Mouse (Mus musculus): ENCODE results near the gene Gpa33.

Gpa33 gene

GRCm38 (mm10) chr1:166167405-166167804 lies 37.4 kb downstream of the Gpa33 start:
- no peak for DNase-seq

DNA sequence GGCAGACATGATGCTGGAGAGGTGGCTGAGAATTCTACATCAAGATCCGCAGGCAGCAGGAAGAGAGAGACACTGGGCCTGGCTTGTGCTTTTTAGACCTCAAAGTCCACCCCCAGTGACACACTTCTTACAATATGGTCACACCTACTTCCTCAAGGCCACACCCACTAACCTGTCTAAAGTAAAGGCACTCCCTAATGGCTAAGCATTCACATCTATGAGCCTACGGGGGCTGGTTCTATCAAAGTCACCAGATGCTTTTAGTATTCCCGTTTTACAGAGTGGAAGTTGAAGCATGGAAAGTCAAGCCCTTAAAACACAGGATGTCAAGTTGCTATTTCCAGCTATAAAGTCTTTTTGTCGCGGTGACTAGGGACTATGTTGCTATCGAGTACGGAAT lies 38.0 kb downstream of the Gpa33 start:
- no peak for DNase-seq

GRCm38 (mm10) chr1:166169713-166170112 lies 39.7 kb downstream of the Gpa33 start:
- no peak for DNase-seq

DNA sequence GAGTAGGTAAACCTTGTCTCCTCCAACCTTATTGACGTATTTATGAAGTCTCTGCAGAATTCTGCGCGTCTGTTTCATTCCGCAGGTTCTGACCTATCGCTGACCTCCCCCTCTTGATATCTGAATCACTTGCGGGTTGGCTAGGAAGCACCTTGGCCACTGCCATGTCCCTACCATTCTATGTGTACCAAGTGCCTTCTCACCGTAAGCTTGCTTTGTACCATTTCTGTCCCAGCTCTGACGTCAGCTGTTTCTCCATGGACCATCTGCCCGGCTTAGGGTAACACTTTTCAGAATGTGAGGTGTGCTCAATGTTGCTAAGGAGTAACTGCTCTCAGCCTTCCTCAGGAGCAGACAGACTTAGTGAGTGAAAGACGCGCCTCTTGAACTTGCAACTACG lies 40.8 kb downstream of the Gpa33 start:
- no peak for DNase-seq

DNA sequence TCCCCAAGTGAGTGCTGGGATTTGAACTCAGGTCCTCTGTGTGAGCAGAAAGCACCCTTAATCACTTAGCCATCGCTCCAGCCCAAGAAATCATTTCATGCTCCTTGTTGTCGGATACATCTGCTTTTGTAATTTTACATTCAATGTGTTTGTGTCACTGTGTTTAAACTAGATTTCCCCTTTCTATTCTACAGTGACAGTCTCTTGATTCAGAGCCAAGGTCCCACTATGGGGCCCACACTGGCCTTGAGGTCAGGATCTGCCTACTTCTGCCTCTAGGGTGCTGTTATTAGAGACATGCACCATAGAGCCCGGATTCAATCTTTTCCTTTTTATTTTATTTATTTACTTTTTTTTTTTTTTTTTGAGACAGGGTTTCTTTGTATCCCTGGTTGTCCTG lies 43.0 kb downstream of the Gpa33 start:
- no peak for DNase-seq

DNA sequence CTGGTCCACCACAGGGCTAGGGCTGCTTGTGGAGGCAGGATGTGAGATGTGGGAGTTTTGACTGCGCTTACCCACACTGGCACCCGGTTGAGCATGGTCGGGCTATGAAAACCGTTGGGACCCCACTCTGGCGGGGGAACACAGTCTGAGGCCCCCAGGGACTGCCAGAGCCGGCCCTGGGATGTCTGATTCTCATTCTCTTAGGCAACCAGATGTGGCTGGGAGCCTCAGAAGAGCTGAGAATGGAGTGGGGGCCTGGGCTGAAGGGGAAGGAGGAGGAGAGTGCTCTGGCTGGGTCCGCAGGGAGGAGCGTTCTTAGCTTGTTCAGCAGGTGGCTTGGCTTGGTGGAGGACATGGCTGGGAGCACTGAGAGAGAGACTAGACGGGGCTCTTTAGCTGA lies 43.6 kb downstream of the Gpa33 start:
- no peak for DNase-seq

- no peak for DNase-seq
Measured at GRCm38 (mm10) chr1:166181510-166181909, 51.5 kb downstream of the Gpa33 start.

- DNase-seq: no peak
Measured at GRCm38 (mm10) chr1:166182952-166183627, 53.1 kb downstream of the Gpa33 start.

GRCm38 (mm10) chr1:166184391-166185229 lies 54.6 kb downstream of the Gpa33 start:
- DNase-seq: no peak

DNA sequence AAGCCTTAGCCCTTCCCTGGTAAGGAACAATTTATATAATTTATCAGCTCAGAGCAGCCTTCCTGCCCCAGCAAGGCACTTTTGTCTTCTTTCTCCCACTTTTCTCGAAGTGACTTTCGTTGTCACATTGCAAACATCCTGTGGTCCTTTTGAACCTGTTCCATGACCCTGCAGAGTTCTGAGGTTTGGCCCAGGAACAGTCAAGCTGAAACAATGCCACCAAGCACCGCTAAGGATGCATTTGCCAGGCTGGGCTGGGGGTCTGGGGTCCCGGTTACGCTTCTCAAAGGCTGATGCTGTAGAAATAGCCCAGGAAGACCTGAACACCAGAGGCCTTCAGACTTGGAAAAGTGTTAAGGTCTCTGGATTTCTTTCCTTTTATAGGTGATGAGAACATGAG lies 55.3 kb downstream of the Gpa33 start:
- DNase-seq: no peak

GRCm38 (mm10) chr1:166189821-166190220 lies 59.8 kb downstream of the Gpa33 start:
- DNase-seq: no peak

GRCm38 (mm10) chr1:166204171-166204570 lies 74.1 kb downstream of the Gpa33 start:
- DNase-seq: no peak

DNA sequence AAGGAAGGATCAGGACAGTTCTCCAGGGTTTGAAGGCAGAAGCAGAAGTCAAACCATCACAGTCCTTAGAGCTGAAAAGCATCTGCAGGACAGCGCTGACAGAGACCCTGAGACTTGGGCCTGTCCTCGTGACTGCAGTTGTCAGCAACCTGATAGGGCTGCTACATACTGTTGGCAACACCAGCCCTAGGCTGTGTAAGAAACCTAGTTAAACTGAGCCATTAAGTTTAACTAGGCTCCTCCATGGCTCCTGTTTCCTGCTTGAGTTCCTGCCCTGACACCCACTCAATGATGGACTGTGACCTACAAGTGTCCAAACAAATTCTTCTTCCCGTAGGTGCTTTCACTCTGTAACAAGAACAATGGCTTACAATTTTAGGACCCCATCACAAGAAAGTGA lies 75.1 kb downstream of the Gpa33 start:
- no peak for DNase-seq

- DNase-seq: no peak
Measured at GRCm38 (mm10) chr1:166209371-166209770, 79.3 kb downstream of the Gpa33 start.

- no peak for DNase-seq
Measured at GRCm38 (mm10) chr1:166214181-166214580, 84.1 kb downstream of the Gpa33 start.
